Comparison of ENCODE assay signal across 16 mouse cellular contexts in the genomic region with DNA sequence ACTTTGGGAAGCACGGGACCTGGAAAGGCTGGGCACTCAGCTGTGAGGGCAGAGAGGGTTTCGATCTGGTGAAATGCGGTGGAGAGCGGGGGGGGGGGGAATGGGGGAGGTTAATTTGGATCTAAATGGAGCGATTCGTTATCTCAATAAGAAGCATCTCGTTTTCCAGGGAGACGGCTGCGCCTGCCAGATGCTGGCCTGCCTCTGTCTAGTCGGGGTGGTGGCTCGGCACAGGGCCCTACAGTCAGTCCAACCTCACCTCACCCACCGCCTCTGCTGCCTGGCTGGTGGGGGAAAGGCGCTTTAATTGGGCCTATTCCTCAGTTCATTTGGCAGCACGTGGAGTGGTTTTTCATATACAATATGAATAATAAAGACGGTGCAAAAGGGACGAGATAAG. TPM values are rescaled to one million over a fixed set of nuclear protein-coding genes. Genes with fewer than 3 reads are reported as not detected.
DNase-seq lines count a peak whose midpoint lies in the region; ATAC-seq lines count a peak whose summit lies in the region.
"Had no signal": no experiment of that assay in that cellular context is flagged by ENCODE, and none has a peak within 500 bp of the region (broad histone marks: within the 10 kb centered on the region; RNA-seq: fewer than 3 reads in every experiment).

No protein-coding gene starts in this region.

- no peaks in the 10 kb centered on the region for H3K9me3 ChIP-seq in forebrain, embryonic 13.5 days (replicated peaks)
- no peaks in the 10 kb centered on the region for H3K9me3 ChIP-seq in hindbrain, embryonic 16.5 days (ENCODE audit: control insufficient read depth, low read length)
- H3K9me3 ChIP-seq in midbrain, embryonic 16.5 days (replicated peaks; ENCODE audit: control insufficient read depth, low read length, poor library complexity, severe bottlenecking): no peaks in the 10 kb centered on the region
- H3K9me3 ChIP-seq: embryonic facial prominence, embryonic 13.5 days had no signal

- no peak overlapping the region for H3K4me2 ChIP-seq in forebrain, embryonic 13.5 days
- H3K4me2 ChIP-seq in hindbrain, embryonic 16.5 days (ENCODE audit: low read length): no peak overlapping the region
- H3K4me2 ChIP-seq in midbrain, embryonic 16.5 days (ENCODE audit: low read length): no peak overlapping the region

- no peaks in the 10 kb centered on the region for H3K36me3 ChIP-seq in forebrain, embryonic 13.5 days (ENCODE audit: poor library complexity, severe bottlenecking)
- no peaks in the 10 kb centered on the region for H3K36me3 ChIP-seq in hindbrain, embryonic 16.5 days (ENCODE audit: control insufficient read depth, insufficient read depth, low read length)
- no peaks in the 10 kb centered on the region for H3K36me3 ChIP-seq in midbrain, embryonic 16.5 days (ENCODE audit: control insufficient read depth, insufficient read depth, low read length)
- H3K36me3 ChIP-seq: embryonic facial prominence, embryonic 13.5 days had no signal

- no peak overlapping the region for H3K4me3 ChIP-seq in forebrain, embryonic 13.5 days
- H3K4me3 ChIP-seq in hindbrain, embryonic 16.5 days (ENCODE audit: low read length): no peak overlapping the region
- no peak overlapping the region for H3K4me3 ChIP-seq in midbrain, embryonic 16.5 days (ENCODE audit: low read depth, low read length)
- H3K4me3 ChIP-seq: embryonic facial prominence, embryonic 13.5 days; heart, adult 2 months had no signal

- peak; percentile 37 for DNase-seq in embryo, embryonic 11 days
- no peak for DNase-seq in embryo, embryonic 9.5 days (ENCODE audit: extremely low spot score)
- no peak for DNase-seq in cerebellum, adult 9-11 months
- DNase-seq in heart, adult 11 months: no peak
- no peak for DNase-seq in left cerebral cortex, postnatal 10 days (ENCODE audit: extremely low spot score in 1 of 2, low spot score in 2 of 2)
- DNase-seq: adrenal gland, postnatal 25 days; cerebellum, postnatal 25 days; heart, adult 2 months; heart, postnatal 10 days; thymus, postnatal 25 days had no signal

- 0 out of 2 replicates have a peak overlapping the region, but pooled peaks have one; percentile 5 for H3K9ac ChIP-seq in forebrain, embryonic 13.5 days
- H3K9ac ChIP-seq in hindbrain, embryonic 16.5 days (ENCODE audit: low read depth, low read length): no peak overlapping the region
- peak overlapping the region; percentile 31; the same call in 1 of the 2 replicates for H3K9ac ChIP-seq in midbrain, embryonic 16.5 days (ENCODE audit: low read depth, low read length)
- H3K9ac ChIP-seq: embryonic facial prominence, embryonic 13.5 days had no signal

- 8% methylated on average over 16 of the region's 16 CpGs for WGBS in forebrain, embryonic 13.5 days
- WGBS in hindbrain, embryonic 16.5 days: 19% methylated on average over 15 of the region's 16 CpGs
- WGBS in midbrain, embryonic 16.5 days: 14% methylated on average over 16 of the region's 16 CpGs

- peaks cover 2% of the 10 kb centered on the region; the same call in 1 of the 2 replicates for H3K27me3 ChIP-seq in forebrain, embryonic 13.5 days
- H3K27me3 ChIP-seq in hindbrain, embryonic 16.5 days (replicated peaks; ENCODE audit: control insufficient read depth, insufficient read depth, low read length): no peaks in the 10 kb centered on the region
- H3K27me3 ChIP-seq in midbrain, embryonic 16.5 days (ENCODE audit: control insufficient read depth, insufficient read depth, low read depth, low read length): no peaks in the 10 kb centered on the region

- no peak for ATAC-seq in forebrain, embryonic 13.5 days
- no peak for ATAC-seq in hindbrain, embryonic 16.5 days
- no peak for ATAC-seq in midbrain, embryonic 16.5 days
- ATAC-seq: intestine, embryonic 16.5 days had no signal

- H3K4me1 ChIP-seq in forebrain, embryonic 13.5 days: peaks cover 75% of the 10 kb centered on the region
- peaks cover 41% of the 10 kb centered on the region for H3K4me1 ChIP-seq in hindbrain, embryonic 16.5 days (ENCODE audit: control insufficient read depth, insufficient read depth, low read depth, low read length)
- peaks cover 36% of the 10 kb centered on the region for H3K4me1 ChIP-seq in midbrain, embryonic 16.5 days (ENCODE audit: control insufficient read depth, insufficient read depth, low read length)

- intact Hi-C loops in left cerebral cortex, postnatal 10 days (cut with DNase I): no loop called here

- peak overlapping the region; percentile 82 for H3K27ac ChIP-seq in forebrain, embryonic 13.5 days
- peak overlapping the region; percentile 40 for H3K27ac ChIP-seq in hindbrain, embryonic 16.5 days (ENCODE audit: low read depth, low read length)
- peak overlapping the region; percentile 65 for H3K27ac ChIP-seq in midbrain, embryonic 16.5 days (ENCODE audit: low read length)
- H3K27ac ChIP-seq: heart, adult 2 months; kidney, postnatal 0 days had no signal

RNA-seq across cellular contexts. Expression of gene Tmem115, which starts 52.4 kb away (rescaled TPM):
- polyA plus RNA-seq in forebrain, embryonic 13.5 days (2015; fragmentation: Nextera tagmentation; extraction: Ambion mirVana): 36.9 TPM in 2 replicates
- polyA plus RNA-seq in hindbrain, embryonic 16.5 days (2015; fragmentation: Nextera tagmentation; extraction: Ambion mirVana): 45.7 and 46.0 TPM in 2 replicates
- 45.2 and 47.2 TPM in 2 replicates for polyA plus RNA-seq in midbrain, embryonic 16.5 days (2015; fragmentation: Nextera tagmentation; extraction: Ambion mirVana)
- total RNA-seq in left cerebral cortex, postnatal 10 days (2021): 10 to 100 TPM; 31.8 to 35.7 TPM
